Mouse (Mus musculus) gastrocnemius, adult 8-10 months (tissue): ENCODE measurements around the gene Ifit3b. TPM values are rescaled to one million over a fixed set of nuclear protein-coding genes. Genes with fewer than 3 reads are reported as not detected.
"Not testable (repeated sequence)": the region's sequence is repeated elsewhere in the genome, so short reads cannot be mapped to it uniquely, and the experiment has no call there.

Experiments used
- DNase-seq, 2 experiments: peaks; one replicate each; pipeline ENCODE4 v3.0.0; 2022; ENCODE audit warnings: low spot score in 2 of 2
- total RNA-seq, 4 experiments: library from RNA; stranded (reverse); gene quantifications; 2 replicates each; pipeline ENCODE4 v1.2.4; 2022

The Ifit3b gene
- total RNA-seq, 4 experiments from 2014 or later = 0.64 to 2.1 (median 1.2) TPM

DNA sequence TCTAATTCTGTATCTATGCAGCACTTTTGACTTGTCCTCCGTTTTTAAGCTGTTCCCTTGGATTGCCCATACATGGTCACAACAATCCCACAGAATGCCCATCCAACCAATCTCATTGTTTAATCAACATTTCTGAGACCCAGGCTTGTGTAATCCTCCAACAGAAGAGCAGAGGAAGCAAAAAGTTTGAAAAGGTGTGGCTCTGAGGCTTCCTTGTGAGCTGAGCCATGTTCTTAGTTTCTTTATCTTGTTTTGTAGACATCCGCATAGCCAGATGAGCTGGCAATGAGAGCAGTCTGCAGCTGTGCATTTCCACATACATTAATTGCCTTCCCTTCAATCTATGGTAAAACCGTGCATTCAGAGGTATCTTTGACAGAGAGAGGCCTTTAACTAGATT lies 2.3 kb upstream of the Ifit3b start:
- no peak for DNase-seq

DNA sequence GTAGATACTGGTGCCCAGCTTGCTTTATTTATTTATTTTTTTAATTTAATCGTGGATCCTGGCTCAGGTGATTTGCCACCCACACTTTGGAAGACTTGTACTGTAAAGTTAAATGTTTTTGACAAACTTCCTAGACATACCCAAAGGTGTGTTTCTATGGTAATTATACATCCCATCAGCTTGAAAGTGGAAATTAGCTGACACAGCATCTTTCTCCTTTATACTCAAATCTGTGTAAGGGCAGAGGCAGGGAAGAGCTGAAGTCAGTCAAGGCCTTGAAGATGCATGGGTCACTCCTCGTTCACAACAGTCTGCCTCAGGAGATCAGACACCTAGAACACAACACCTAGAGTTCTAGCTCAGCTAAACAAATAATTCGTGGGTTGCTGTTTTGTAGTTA lies 2.3 kb downstream of the Ifit3b start:
- DNase-seq = not testable (repeated sequence)

DNA sequence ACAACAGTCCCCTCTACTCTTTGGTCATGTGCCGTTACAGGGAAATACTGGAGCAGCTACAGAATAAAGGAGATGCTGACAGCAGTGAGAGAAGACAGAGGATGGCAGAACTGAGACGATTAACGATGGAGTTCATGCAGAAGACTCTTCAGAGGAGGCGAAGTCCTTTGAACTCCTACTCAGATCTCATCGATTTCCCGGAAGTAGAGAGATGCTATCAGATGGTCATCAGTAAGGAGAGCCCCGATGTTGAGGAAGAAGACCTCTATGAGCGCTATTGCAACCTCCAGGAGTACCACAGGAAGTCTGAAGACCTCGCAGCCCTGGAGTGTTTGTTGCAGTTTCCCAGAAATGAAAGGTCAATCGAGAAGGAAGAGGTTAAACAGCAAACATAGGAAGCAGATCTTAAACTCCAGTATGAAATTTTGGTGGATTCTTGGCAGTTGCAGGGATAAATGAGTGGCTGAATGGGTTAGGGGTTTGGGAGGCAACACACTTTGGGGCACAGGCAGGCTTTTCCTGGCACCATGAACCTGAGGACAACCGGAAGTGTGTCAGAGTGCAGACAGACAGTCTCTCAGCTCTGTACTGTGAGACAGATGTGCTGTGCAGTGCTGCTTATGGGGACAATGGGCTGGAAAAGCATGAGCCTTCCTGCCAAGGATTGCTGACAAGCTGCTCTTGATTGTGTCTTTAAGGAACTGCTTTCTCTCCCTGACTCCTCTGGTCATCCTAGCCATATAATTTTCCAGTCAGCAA lies 4.7 kb downstream of the Ifit3b start:
- not testable (repeated sequence) for DNase-seq

DNA sequence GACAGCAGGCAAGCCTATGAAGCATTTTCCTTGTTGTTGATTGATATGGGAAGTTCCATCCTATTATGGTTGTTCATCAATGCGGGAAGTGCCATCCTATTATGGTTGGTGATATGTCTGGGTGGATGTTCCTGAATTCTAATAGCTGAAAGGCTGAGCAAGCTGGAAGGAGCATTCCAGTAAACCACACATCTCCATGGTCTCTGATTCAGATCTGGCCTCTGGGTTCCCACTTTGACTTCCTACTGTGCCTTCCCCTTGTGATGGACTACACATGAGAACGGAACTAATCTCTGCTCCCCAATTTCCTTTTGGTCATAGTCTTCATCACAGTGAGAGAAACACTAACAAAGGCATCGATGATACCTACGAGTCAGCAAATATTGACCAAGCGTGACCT lies 13.1 kb downstream of the Ifit3b start:
- no peak for DNase-seq

DNA sequence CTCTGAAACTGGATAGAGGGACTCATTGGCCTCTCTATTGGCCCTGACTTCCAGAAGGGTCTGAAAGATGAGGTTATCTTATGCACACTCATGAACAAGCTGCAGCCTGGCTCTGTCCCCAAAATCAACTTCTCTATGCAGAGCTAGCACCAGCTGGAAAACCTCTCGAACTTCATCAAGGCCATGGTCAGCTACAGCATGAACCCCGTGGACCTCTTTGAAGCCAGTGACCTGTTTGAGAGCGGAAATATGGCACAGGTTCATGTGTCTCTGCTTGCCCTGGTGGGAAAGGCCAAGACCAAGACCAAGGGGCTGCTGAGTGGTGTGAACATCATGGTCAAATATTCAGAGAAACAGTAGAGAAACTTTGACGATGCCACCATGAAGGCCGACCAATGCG lies 16.0 kb downstream of the Ifit3b start:
- no peak for DNase-seq

DNA sequence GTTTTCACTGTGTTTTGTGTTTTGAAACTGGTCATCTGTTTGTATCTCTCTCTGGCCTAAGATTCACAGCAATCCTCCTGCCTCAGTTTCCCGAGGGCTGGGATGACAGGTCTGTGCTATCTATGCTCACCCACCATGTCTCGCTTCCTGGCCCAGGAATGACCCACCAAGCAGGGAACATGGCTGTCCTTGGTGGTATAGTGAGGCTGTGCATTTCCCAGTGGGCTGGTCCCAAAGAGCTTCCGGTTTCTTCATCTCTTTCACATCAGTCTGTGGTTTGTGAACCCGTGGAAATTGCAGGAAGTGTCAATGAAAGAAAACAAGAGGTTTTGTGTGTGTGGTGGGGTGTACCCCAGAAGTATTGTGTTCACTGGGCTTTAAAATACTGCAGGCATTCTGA lies 16.9 kb downstream of the Ifit3b start:
- no peak for DNase-seq

DNA sequence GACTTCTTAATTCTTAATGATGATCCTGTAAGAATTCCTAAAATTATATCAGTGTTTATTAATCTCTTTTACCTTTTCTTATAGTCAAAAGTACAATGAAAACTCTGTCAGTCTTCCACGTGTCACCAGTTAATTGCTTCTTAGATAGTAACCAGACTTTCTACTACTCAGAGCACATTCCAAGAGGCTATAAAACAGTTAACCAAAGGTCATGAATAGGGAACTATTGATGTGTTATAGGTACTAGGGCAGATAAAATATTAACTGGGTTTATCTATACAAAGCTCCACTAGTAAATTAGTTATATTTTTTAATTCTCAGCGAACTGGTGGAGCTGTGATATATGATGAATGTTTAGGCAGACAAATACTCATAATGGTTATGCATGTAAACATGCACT lies 19.7 kb downstream of the Ifit3b start:
- DNase-seq = no peak

DNA sequence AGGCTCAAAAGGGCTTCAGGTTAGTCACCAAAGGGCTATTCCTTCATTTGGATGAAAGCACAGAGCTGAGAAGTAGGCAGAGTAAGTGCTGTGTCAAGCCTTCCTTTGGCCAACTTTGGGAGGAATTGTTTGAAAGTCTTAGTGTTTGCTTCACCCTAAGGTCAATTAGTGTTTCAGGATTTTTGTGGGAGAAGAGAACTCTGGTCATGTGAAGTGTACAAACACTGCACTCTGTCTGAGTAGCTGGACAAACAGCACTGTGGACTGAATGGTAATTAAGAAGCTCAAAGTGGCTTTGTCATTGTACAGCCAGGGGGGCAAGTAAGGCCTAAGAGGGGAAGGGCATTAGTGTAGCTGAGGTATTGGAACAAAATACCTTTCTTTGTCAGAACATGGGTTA lies 23.7 kb downstream of the Ifit3b start:
- DNase-seq = no peak

DNA sequence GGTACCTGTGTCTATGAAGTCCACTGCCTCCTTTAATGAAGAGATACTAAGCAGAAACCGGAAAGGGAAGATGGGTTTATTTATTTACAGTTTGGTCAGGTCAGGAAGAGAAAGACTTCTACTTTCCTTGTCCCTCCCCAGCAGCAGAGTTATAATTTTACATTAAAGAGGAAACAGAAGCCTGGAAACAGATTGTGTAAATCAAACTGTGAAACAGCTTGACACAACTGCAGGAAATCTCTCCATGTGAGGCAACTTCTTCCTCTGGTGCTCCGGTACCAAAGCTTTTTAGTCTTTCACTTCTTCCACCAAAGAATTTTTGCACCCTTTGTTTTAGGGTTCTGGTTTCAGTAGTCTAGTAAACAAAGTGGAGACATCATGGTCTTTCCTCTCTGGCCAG lies 25.7 kb downstream of the Ifit3b start:
- no peak for DNase-seq

DNA sequence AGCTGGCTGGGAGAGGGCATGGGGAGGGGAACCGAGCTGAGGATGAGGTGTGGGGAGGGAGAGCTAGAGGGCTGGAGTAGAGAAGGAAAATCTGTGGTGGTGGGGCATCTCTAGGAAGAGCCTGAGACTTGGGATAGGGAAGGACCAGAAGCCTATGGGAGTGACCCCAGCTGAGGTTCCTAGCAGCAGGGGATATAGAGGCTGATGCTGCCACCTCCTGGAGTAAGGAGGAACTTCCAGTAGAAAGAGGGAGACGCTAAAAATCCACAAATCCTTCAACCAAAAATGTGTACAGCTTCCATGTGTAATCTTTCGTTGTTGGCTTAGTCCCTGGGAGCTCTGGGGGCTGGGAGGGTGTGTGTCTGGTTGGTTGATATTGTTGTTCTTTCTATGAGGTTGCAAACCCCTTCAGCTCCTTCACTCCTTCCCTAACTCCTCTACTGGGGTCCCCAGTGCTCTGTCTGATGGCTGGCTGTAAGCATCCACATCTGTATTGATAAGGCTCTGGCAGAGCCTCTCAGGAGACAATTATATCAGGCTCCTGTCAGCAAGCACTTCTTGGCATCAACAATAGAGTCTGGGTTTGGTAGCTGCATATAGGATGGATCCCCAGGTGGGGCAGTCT lies 29.3 kb downstream of the Ifit3b start:
- DNase-seq = peak; percentile 18 to 24

DNA sequence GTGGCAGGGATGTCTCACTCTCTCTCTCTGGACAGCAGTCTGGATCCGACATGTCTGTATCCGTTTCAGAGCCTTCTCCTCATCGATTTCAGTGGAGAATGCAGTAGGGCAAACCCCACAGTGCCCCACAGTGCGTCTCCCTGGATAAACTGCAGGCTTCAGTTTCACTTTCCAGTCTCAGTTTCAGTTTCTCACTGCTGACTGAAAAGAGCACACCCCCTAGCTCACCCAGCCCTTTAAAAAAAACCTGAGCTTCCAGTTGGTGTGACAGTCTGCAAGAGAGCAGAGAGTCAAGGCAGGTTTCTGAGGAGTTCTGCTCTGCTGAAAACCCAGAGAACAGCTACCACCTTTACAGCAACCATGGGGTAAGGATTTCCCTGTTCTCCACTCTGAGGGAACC lies 32.9 kb downstream of the Ifit3b start, which contains the start of the genes Ifit1bl2 and Ifit1:
TSS of gene Ifit1bl2 (minus strand) at position 121 of the 400 bp plus-strand sequence.
TSS of gene Ifit1 (plus strand) at position 249 of the 400 bp plus-strand sequence.
- DNase-seq = no peak

DNA sequence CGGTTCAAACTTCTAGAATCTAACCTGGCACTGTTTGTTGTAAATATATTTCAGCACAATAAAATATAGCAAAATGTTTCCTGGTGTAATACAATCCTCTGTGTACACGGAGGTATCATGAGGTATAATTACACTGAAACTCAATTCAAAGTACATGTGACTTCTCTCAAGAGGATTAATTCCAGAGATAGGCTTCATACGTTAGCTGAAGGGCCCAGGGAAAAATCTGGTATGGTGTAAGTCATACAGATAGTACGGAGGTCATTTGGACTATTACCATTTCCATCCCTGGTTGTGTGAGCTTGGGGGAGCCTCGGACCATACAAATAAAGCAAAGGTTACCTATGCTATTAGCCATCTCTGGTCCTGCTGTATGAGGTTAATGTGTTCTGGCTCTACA lies 34.8 kb downstream of the Ifit3b start:
- DNase-seq = no peak

DNA sequence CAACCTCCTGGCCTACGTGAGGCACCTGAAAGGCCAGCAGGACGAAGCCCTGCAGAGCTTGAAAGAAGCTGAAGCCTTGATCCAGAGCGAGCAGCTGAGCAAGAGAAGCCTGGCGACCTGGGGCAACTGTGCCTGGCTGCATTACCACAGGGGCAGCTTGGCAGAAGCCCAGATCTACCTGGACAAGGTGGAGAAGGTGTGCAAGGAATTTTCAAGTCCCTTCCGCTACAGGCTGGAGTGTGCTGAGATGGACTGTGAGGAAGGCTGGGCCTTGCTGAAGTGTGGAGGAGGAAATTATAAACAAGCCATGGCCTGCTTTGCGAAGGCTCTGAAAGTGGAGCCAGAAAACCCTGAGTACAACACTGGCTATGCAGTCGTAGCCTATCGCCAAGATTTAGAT lies 39.9 kb downstream of the Ifit3b start:
- DNase-seq = not testable (repeated sequence)

DNA sequence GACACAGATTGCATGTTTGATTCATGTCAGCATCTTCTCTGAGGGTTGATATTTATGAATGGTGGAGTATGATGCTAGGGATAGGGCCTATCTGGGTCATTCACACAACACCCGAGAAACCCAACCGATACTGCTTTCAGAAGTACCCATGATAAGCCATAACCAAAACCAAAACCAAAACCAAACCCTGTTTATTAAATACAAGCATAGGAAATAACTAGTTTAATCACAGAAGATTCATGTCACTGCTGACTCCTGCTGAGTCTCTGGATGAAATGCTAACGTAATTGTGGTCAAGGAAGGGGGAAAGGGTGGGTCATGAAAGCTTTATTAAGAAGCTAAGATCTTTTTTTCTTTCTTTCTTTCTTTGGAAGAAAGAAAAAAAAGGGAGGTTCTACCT lies 42.5 kb downstream of the Ifit3b start:
- no peak for DNase-seq

DNA sequence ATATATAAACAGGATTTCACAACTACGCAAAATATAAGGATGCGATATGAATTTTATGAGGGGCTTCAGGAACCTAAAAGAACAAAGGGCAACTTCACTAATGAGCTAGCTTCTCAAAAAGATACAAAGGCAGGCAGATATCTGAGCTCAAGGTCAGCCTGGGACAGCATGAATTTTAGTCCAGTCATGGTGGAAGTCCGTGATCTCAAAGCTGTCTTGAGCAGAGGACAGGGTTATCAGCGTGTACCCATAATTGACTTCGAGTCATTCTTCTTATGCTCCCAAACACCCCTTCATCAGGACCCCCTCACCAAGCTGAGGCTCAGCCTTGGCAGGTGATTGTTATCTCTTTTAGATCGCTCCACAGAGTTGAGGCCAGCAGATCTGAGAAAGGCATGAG lies 43.2 kb downstream of the Ifit3b start:
- DNase-seq = no peak

DNA sequence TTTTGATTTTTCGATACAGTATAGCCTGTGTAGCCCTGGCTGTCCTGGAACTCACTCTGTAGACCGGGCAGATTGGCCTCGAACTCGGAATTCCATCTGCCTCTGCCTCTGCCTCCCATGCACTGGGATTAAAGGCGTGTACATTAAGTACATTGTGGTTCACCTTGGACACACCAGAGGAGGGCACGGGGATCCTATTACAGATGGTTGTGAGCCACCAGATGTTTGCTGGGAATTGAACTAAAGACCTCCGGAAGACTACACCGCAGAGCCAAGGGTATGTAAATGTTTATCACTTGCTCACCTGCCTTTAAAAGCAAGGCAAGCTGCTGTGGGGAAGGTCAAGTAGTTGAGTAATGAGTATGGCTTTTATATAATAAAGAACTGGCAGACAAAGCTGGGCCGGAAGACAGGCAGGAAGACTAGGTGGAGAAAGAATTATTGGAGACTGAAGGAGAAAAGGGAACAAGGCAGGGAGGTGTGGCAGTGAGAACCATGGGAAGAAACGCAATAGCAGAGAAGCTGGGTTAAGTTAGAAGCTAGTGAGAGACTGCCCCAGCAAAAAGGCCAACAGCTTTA lies 47.5 kb downstream of the Ifit3b start:
- DNase-seq = no peak

DNA sequence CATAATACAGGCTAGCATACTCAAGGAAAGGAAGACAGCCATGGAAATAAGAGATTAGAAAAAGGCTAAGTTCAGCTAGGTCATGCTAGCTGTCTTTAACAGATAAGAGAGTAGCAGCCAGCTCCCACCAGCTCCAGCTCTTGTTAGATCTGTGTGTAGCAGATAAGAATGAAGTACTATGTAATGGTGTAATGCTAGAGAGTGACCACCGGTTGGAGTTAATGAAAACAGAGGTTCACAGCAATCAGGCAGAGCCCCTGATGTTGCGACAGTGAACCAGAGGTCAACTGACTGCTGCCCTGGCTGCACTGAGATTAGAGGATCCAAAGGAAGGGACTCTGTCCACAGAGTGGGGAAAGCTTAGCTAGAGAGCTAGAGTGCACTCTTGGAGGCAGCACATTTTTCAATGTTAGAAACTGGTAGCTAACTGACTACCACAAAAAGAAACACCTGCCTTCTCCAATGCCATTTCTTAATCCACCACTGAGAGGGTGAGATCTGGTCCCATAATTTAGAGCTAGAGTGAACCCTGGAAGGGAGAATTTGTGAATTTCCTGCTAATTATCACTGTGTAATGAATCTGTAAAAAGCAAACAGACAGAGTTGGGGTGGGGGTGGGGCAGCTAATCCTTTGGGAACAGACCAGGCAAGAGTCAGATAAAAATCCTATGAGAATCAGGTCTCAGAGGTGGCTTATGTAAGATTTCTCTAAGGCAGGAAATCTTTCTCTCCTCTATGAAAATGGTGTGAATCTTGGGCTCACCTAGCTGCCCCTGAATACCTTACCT lies 48.9 kb downstream of the Ifit3b start:
- DNase-seq = no peak

DNA sequence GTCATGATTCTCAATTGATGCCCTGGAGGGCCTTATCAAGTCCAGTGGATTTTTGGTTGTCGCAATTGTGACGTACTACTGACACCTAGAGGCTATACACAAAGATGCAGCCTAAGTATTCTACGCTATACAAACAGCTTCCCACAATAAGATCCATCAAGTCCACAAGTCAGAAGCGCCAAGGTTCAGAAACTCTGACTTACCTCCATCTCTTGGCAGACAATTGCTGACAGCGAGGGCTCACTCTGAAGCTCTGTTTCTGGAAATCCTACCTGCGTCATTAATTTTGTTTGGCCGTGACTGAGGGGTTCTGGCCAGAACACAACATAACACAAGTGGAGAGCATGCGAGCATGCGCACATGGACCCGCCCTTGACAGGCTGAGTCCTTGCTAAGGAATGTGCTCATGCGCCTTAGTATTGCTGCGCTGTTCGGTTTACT lies 54.3 kb downstream of the Ifit3b start:
- peak; percentile 13 to 48 for DNase-seq

DNA sequence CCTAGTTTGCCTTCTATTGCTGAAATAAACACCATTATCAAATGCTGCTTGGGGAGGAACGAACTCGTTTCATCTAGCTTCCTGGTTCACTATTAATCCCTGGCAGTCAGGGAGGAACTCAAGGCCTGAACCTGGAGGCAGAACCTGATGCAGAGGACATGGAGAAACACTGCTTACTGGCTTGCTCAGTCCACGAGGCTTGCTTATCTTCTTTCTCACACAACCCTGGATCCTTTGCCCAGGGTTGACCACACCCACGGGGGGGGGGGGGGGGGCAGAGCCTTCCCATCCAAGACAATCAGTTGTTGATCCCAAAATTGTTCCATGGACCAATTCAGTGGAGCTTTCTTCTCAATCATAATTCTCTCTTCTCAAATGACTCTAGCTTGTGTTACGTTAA lies 55.0 kb downstream of the Ifit3b start:
- no peak for DNase-seq
